Mouse (Mus musculus): ENCODE results near the gene Gm49776.

GRCm38 (mm10) chr16:18214858-18215257 is 43.3 kb downstream of the Gm49776 start:
- TF ChIP-seq CTCF (IDR thresholded peaks at IDR 0.05; ENCODE audit: control insufficient read depth, insufficient read depth, insufficient read length) (no peak), USF1 (IDR thresholded peaks at IDR 0.05; ENCODE audit: low read depth) (no peak)

Data from C2C12 (cell line).